Mouse (Mus musculus) olfactory bulb, adult 2 months (tissue): ENCODE measurements around the gene Tbx20.

Experiments used
- CTCF ChIP-seq: fragments of 200-500 bp; IDR thresholded peaks from 2 replicates; pipeline ENCODE4 v1.5.1; 2012; ENCODE audit warnings: low read depth, mild to moderate bottlenecking, low read length, moderate library complexity; ENCODE audit not compliant: insufficient read depth
- POLR2A ChIP-seq: fragments of 200-500 bp; IDR thresholded peaks from 2 replicates; pipeline ENCODE4 v1.6.1; 2012; ENCODE audit warnings: mild to moderate bottlenecking, low read depth, low read length, moderate library complexity; ENCODE audit not compliant: insufficient read depth

- TF ChIP-seq POLR2A (no peak), CTCF (no peak)
These were observed 3.2 kb upstream of the Tbx20 start for GRCm38 (mm10) chr9:24777176-24777895.
